Mouse (Mus musculus): ENCODE data around the gene Zfp958. TPM values are rescaled to one million over a fixed set of nuclear protein-coding genes. Genes with fewer than 3 reads are reported as not detected.

Gene Zfp958
- total RNA-seq, 2 experiments from 2014 or later: 12.1 to 17.9 TPM

Other genes with a start within 250 kb of the Zfp958 start
- 1.2 and 1.9 TPM in 2 replicates for gene Cers4, start 120.1 kb upstream of the Zfp958 start, total RNA-seq (2015)
- gene Cers4, start 120.1 kb upstream of the Zfp958 start, total RNA-seq (2017): 0.81 and 2.1 TPM in 2 replicates
- 62.7 and 63.7 TPM in 2 replicates for gene Shcbp1, start 166.4 kb downstream of the Zfp958 start, total RNA-seq (2015)
- 58.9 and 60.9 TPM in 2 replicates for gene Shcbp1, start 166.4 kb downstream of the Zfp958 start, total RNA-seq (2017)